In the genomic region with DNA sequence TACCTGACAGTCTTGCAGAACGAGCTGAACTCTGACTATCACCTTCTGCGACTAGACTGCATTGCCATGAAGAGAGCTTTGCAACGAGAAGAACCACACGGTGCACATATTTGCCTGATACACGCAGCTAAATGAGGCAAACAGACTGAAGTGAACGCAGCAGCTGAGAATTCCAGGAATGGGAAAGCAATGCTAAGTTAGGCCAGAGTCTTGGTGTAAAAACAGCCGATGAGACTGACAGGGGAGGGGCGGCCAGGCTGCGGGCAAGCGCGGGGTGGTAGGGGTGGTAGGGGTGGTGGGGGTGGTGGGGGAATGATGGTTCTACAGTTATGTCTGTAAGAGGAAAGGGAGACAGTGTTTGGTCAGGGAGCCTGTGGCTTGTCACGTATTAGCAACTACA, we compare ENCODE assay signal across 12 mouse cellular contexts. TPM values are rescaled to one million over a fixed set of nuclear protein-coding genes. Genes with fewer than 3 reads are reported as not detected.
DNase-seq lines count a peak whose midpoint lies in the region; ATAC-seq and TF ChIP-seq lines count a peak whose summit lies in the region.
"Had no signal": no experiment of that assay in that cellular context is flagged by ENCODE, and none has a peak within 500 bp of the region (broad histone marks: within the 10 kb centered on the region; RNA-seq: fewer than 3 reads in every experiment).

No protein-coding gene starts in this region.

- TF ChIP-seq EP300 in stomach, postnatal 0 days (optimal IDR thresholded peaks at IDR 0.05): no peak

- no peaks in the 10 kb centered on the region for H3K27me3 ChIP-seq in limb, embryonic 11.5 days (ENCODE audit: control insufficient read depth, insufficient read depth, low read length)
- H3K27me3 ChIP-seq in limb, embryonic 10.5 days (ENCODE audit: low read depth, poor library complexity, severe bottlenecking): no peaks in the 10 kb centered on the region
- no peaks in the 10 kb centered on the region for H3K27me3 ChIP-seq in intestine, embryonic 15.5 days (replicated peaks)
- no peaks in the 10 kb centered on the region for H3K27me3 ChIP-seq in stomach, postnatal 0 days (ENCODE audit: control insufficient read depth, insufficient read depth, low read length)
- H3K27me3 ChIP-seq: CH12.LX had no signal

- peak; percentile 40 for DNase-seq in gastrocnemius, adult 2 months
- no peak for DNase-seq in gastrocnemius, postnatal 25 days
- DNase-seq in limb, embryonic 11.5 days (ENCODE audit: low spot score): peak; percentile 23
- no peak for DNase-seq in limb, embryonic 10.5 days (ENCODE audit: low spot score)
- DNase-seq in stomach, postnatal 0 days (ENCODE audit: low spot score): peak; percentile 20
- DNase-seq in natural killer cell, adult 2 months (ENCODE audit: low spot score in 2 of 2): no peak
- DNase-seq in layer of hippocampus, adult 18-20 months (ENCODE audit: low spot score in 2 of 2): no peak

- H3K4me3 ChIP-seq in gastrocnemius, adult 2 months: peak overlapping the region; percentile 23; the same call in 1 of the 2 replicates
- no peak overlapping the region for H3K4me3 ChIP-seq in limb, embryonic 11.5 days (ENCODE audit: low read depth, low read length)
- no peak overlapping the region for H3K4me3 ChIP-seq in limb, embryonic 10.5 days
- H3K4me3 ChIP-seq in intestine, embryonic 15.5 days (replicated peaks): no peak overlapping the region
- no peak overlapping the region for H3K4me3 ChIP-seq in stomach, postnatal 0 days (ENCODE audit: low read depth, low read length)
- H3K4me3 ChIP-seq: erythroblast, embryonic 14.5 days; hindbrain, embryonic 10.5 days had no signal

- no peaks in the 10 kb centered on the region for H3K9me3 ChIP-seq in limb, embryonic 11.5 days (ENCODE audit: control insufficient read depth, low read length)
- no peaks in the 10 kb centered on the region for H3K9me3 ChIP-seq in limb, embryonic 10.5 days (replicated peaks)
- no peaks in the 10 kb centered on the region for H3K9me3 ChIP-seq in intestine, embryonic 15.5 days
- no peaks in the 10 kb centered on the region for H3K9me3 ChIP-seq in stomach, postnatal 0 days (ENCODE audit: control insufficient read depth, low read length)
- H3K9me3 ChIP-seq: hindbrain, embryonic 10.5 days had no signal

- intact Hi-C loops in gastrocnemius, adult 2 months (cut with DNase I): no loop called here

- H3K27ac ChIP-seq in gastrocnemius, adult 2 months: peak overlapping the region; percentile 46
- no peak overlapping the region for H3K27ac ChIP-seq in limb, embryonic 11.5 days (replicated peaks; ENCODE audit: low read depth, low read length)
- no peak overlapping the region for H3K27ac ChIP-seq in limb, embryonic 10.5 days
- no peak overlapping the region for H3K27ac ChIP-seq in intestine, embryonic 15.5 days
- H3K27ac ChIP-seq in stomach, postnatal 0 days (replicated peaks): peak overlapping the region; percentile 40; the same call in 1 of the 2 replicates

- WGBS in limb, embryonic 11.5 days: 70% methylated on average over 12 of the region's 12 CpGs
- 82% methylated on average over 12 of the region's 12 CpGs for WGBS in limb, embryonic 10.5 days
- WGBS in intestine, embryonic 15.5 days: 30% methylated on average over 12 of the region's 12 CpGs
- 19% methylated on average over 12 of the region's 12 CpGs for WGBS in stomach, postnatal 0 days

- H3K36me3 ChIP-seq in limb, embryonic 11.5 days (ENCODE audit: control insufficient read depth, insufficient read depth, low read length): no peaks in the 10 kb centered on the region
- no peaks in the 10 kb centered on the region for H3K36me3 ChIP-seq in limb, embryonic 10.5 days
- no peaks in the 10 kb centered on the region for H3K36me3 ChIP-seq in intestine, embryonic 15.5 days
- H3K36me3 ChIP-seq in stomach, postnatal 0 days (ENCODE audit: control insufficient read depth, insufficient read depth, low read length): no peaks in the 10 kb centered on the region
- H3K36me3 ChIP-seq: hindbrain, embryonic 10.5 days had no signal

- H3K9ac ChIP-seq in limb, embryonic 11.5 days (ENCODE audit: low read length): no peak overlapping the region
- H3K9ac ChIP-seq in intestine, embryonic 15.5 days: no peak overlapping the region
- H3K9ac ChIP-seq in stomach, postnatal 0 days (ENCODE audit: low read length): no peak overlapping the region

- ATAC-seq in limb, embryonic 11.5 days (ENCODE audit: insufficient number of reproducible peaks, low FRiP score, low TSS enrichment, low read depth): no peak
- ATAC-seq in intestine, embryonic 15.5 days: peak; percentile 31; the same call in 1 of the 2 replicates
- no peak for ATAC-seq in stomach, postnatal 0 days (ENCODE audit: low FRiP score, low TSS enrichment)
- ATAC-seq: activated CD4-positive, CD25-positive, alpha-beta regulatory T cell, adult 4 months had no signal

- H3K4me1 ChIP-seq in limb, embryonic 11.5 days (ENCODE audit: control insufficient read depth, insufficient read depth, low read length): no peaks in the 10 kb centered on the region; the same call in 1 of the 2 replicates
- peaks cover 6% of the 10 kb centered on the region; the same call in 1 of the 2 replicates for H3K4me1 ChIP-seq in limb, embryonic 10.5 days
- no peaks in the 10 kb centered on the region for H3K4me1 ChIP-seq in intestine, embryonic 15.5 days (replicated peaks)
- H3K4me1 ChIP-seq in stomach, postnatal 0 days (replicated peaks; ENCODE audit: control insufficient read depth, insufficient read depth): no peaks in the 10 kb centered on the region

- no peak for TF ChIP-seq CTCF in gastrocnemius, adult 2 months (IDR thresholded peaks at IDR 0.05)
- no peak for TF ChIP-seq CTCF in stomach, postnatal 0 days (IDR thresholded peaks at IDR 0.05; ENCODE audit: low read depth)

- H3K4me2 ChIP-seq in limb, embryonic 11.5 days (ENCODE audit: low read depth, severe bottlenecking): no peak overlapping the region
- no peak overlapping the region for H3K4me2 ChIP-seq in intestine, embryonic 15.5 days (replicated peaks)
- no peak overlapping the region for H3K4me2 ChIP-seq in stomach, postnatal 0 days (replicated peaks; ENCODE audit: low read depth)

RNA-seq across cellular contexts. Expression of gene Rhoh, which starts 2.1 kb away (rescaled TPM):
- under 1 TPM; 0.26 to 0.31 TPM for total RNA-seq in gastrocnemius, adult 2 months (2021)
- total RNA-seq in gastrocnemius, postnatal 25 days (2021): under 1 TPM; 0.18 to 0.29 TPM
- polyA plus RNA-seq in limb, embryonic 11.5 days (2014; fragmentation: Nextera tagmentation; extraction: Ambion mirVana): 0.23 and 0.27 TPM in 2 replicates
- polyA plus RNA-seq in limb, embryonic 10.5 days (2016; fragmentation: Nextera tagmentation; extraction: Ambion mirVana): 0.16 and 0.19 TPM in 2 replicates
- polyA plus RNA-seq in intestine, embryonic 15.5 days (2015; fragmentation: Nextera tagmentation; extraction: Ambion mirVana): 1.2 and 1.6 TPM in 2 replicates
- 0.47 and 0.51 TPM in 2 replicates for polyA plus RNA-seq in stomach, postnatal 0 days (2015; fragmentation: Nextera tagmentation; extraction: Ambion mirVana)
- total RNA-seq in layer of hippocampus, adult 18-20 months (2021): under 1 TPM; 0.63 to 0.89 TPM
- polyA plus RNA-seq: erythroblast, embryonic 14.5 days had no signal

Comparison
In these comparisons a context has a peak if more than half of its experiments do, and no peak if none do; other contexts are left out.
1. DNase-seq: peak in gastrocnemius, adult 2 months (single experiment), limb, embryonic 11.5 days (single experiment) and stomach, postnatal 0 days (single experiment); none in gastrocnemius, postnatal 25 days (single experiment), limb, embryonic 10.5 days (single experiment), natural killer cell, adult 2 months (0 of 2) and layer of hippocampus, adult 18-20 months (0 of 2).
2. H3K27ac ChIP-seq: peak in gastrocnemius, adult 2 months (single experiment) and stomach, postnatal 0 days (single experiment); none in limb, embryonic 11.5 days (single experiment), limb, embryonic 10.5 days (single experiment) and intestine, embryonic 15.5 days (single experiment).